Mouse (Mus musculus): Measurements from ENCODE around the gene Dctn3. TPM values are rescaled to one million over a fixed set of nuclear protein-coding genes. Genes with fewer than 3 reads are reported as not detected.
"Not testable (repeated sequence)": the region's sequence is repeated elsewhere in the genome, so short reads cannot be mapped to it uniquely, and the experiment has no call there.

The Dctn3 gene
- total RNA-seq, 2 experiments from 2014 or later: 39.6 to 44.8 TPM

DNA sequence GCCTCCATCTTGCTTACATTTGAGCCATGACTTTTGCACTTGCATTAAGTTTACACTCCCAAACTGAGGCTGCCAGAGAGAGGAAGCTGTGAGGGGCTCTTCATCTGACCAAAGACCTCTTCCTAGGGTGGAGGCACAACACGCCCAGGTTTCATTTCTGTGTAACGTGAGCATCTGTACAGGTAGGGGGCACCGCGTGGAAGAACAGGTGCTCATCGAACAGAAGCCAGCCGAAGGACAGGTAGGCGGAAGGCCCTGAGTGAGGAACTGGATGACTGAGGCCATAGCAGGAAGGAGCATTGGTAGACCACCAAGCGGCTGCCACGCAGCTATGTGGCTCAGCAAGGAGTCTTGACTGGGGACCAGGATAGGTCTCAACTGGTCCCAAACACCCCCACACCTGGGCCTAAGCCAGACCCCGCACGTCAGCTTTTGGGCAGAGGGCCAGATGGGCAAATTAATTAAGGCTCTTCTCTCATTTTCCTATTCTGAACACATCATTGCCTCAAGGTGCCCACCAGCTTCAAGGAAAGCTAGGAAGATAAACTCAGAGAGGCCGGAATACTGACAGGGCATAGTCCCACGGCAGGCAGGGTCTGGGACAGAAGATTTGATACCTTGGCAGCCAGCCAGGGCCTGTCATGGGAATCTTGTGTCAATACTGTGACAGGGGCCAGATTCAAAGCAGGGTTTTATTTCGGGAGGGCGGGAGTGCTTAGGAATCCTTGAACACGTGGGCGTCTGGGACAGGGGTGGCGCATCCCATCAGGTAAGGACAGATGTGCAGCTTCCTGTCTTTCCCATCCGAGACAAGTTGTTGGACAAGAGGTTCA lies 16.8 kb downstream of the Dctn3 start:
- intact Hi-C loops (cut with DNase I; ENCODE audit: low total_unique reads): loop anchor here (5.0 to 10.0 kb wide), 3 partner anchors 49 to 151 kb away; no protein-coding TSS in a partner anchor
- DNase-seq: peak; percentile 14

GRCm38 (mm10) chr4:41704651-41705050 lies 18.3 kb downstream of the Dctn3 start:
- intact Hi-C loops (cut with DNase I; ENCODE audit: low total_unique reads): loop anchor here (5.0 to 10.0 kb wide), 3 partner anchors 47 to 150 kb away; no protein-coding TSS in a partner anchor
- peak; percentile 8 for DNase-seq

DNA sequence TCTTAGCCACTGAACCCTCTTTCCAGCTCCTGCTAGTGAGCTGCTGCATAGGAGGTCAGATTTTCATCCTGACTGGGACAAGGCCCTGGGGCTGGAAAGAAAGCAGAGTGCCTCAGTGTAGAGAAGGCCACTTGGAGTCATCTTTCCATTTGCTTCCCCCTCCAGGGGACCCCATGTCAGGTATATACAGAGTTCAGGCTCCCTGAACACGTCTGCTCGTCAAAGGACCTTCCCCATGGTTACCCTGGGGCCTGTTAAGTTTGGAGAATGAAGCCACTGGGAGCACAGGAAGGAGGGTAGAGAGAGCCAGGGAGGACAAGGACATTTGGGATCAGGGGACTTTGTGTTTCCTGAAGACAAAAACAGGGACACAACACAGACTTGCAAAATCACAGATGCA lies 20.7 kb downstream of the Dctn3 start:
- not testable (repeated sequence) for DNase-seq
- intact Hi-C loops (cut with DNase I; ENCODE audit: low total_unique reads): loop anchor here (10.0 kb wide), 1 partner anchor 147 kb away; no protein-coding TSS in a partner anchor

DNA sequence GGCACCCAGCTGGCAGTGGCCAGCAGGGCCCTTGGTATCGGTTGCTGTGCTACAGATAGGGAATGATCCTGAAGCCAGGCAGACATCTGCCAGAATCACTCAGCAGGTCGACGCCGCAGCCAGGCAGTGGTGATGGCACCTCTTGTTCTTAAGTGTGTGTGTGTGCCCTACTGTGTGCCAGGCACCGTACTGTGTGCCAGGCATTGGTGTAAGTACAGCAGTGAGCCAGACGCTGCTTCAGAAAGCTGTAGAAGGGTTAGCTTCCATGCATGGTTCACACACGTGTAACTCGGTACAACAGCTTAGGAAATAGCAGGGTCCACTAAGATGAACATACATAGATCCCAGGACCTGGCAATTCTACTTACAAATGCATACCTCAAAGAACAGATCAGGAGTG lies 22.7 kb downstream of the Dctn3 start:
- intact Hi-C loops (cut with DNase I; ENCODE audit: low total_unique reads): loop anchor here (10.0 kb wide), 1 partner anchor 145 kb away; no protein-coding TSS in a partner anchor
- DNase-seq: peak; percentile 6

DNA sequence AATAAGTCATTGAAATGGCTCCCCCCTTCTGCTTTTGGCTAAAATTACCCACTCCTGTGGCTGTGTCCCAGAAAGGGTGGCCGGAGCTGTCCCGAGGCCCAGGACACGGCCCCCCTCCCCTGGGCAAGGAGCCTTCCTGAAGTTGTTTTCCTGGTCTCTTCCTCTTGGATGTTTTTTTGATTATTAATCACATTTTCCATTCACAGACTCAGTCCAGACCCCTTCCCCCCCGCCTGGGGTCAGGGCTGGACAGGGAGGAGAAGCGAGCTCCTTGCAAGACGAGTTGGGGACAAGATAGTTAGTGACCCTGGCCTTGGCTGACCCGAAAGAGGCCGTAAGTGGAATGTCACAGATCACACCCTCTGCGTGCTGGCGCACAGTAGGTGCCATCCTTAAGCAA lies 23.2 kb downstream of the Dctn3 start, which contains the start of gene Il11ra1:
Il11ra1 (plus strand) TSS at position 207 of the 400 bp plus-strand sequence.
- DNase-seq: peak; percentile 10
- intact Hi-C loops (cut with DNase I; ENCODE audit: low total_unique reads): loop anchor here (10.0 kb wide), 1 partner anchor 145 kb away; no protein-coding TSS in a partner anchor

- DNase-seq: peak; percentile 76
- intact Hi-C loops (cut with DNase I; ENCODE audit: low total_unique reads): not testable (repeated sequence)
Measured at GRCm38 (mm10) chr4:41698421-41699016, 24.5 kb downstream of the Dctn3 start.

DNA sequence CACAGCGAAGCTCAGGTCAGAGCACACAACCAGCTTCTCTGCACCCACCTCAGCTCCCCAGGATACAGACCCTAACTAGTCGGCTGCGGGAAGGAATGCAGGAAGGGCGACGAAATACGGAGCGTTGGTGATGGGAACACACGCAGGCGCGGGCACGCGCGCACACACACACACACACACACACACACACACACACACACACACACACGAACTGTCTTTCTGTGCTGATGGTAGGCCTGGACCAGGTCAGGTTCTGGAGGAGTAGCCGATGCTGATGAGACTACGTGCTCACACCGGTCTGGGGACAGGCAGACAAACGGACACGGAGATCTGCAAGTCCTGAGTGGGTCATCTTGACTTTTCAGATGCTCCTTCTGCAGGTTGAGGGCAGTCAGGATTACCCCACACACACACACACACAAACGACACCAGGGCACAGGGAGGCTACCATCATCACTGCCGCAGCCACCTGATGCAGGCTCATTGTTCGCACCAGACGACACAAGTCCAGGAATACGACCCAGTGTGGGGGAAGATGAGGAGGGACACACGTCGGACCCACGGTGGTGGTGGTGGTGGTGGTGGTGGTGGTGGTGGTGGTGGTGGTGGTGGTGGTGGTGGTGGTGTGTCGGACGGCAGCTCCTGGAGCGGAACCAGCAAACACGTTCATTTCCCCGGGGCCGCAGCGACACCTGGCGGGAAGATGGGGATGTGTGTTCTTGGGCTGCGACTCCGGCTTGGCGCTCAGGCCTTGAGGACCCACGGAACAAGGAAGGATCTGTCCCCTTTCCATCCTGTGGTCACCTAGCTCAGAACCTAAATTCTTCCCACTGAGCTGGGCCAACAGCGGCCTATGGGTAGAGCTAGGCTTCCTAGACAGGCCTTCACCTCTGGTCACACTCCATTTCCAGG lies 25.8 kb downstream of the Dctn3 start, which contains the start of gene Cntfr:
Cntfr (minus strand) TSS at position 160 of the 912 bp plus-strand sequence.
- intact Hi-C loops (cut with DNase I; ENCODE audit: low total_unique reads): not testable (repeated sequence)
- DNase-seq: peak; percentile 85

GRCm38 (mm10) chr4:41696452-41696851 lies 26.5 kb downstream of the Dctn3 start:
- DNase-seq: peak; percentile 3
- intact Hi-C loops (cut with DNase I; ENCODE audit: low total_unique reads): not testable (repeated sequence)

DNA sequence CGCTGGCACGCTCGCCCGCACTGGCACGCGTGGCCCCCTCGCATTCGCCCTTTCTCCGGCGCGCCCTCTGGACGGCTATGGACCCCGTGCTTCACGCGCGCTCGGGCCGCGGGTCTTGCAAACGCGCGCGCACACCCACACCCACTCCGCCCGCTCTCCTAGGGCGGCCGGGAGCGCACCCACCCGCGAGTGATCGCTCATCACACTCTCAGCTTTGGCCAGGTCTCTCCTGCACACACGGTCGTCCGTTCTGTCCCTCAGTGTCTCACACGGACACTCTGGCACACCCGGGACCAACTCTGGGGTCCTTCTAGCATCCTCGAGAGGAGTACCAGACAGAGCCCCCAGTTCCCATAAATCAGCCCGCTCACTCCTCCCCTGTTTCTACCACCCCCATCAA lies 27.2 kb downstream of the Dctn3 start:
- intact Hi-C loops (cut with DNase I; ENCODE audit: low total_unique reads): not testable (repeated sequence)

DNA sequence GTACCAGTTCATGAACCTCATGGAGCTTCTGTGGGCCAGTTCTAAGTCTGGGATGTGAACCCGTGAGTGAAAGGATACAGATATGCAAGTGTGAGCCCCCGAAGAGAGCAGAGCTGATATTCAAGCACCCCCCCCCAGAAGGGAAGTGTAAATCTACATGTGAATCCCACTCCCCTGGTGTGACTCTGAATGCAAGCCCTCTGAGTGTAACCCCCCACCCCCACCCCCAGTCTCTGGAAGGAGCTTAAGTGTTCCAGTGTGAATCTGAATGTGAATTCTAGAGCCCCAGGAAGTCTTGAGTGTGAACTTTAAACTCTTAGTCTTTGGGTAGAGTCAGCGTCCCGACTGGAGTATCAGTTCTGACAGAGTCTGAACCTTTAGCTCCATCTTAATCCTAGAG lies 29.5 kb downstream of the Dctn3 start:
- intact Hi-C loops (cut with DNase I; ENCODE audit: low total_unique reads); DNase-seq: not testable (repeated sequence)

More for the DNA sequence above, 27.2 kb downstream of the Dctn3 start:
- DNase-seq: peak; percentile 5

GRCm38 (mm10) chr4:41690014-41690413 lies 33.0 kb downstream of the Dctn3 start:
- DNase-seq; intact Hi-C loops (cut with DNase I; ENCODE audit: low total_unique reads): not testable (repeated sequence)

DNA sequence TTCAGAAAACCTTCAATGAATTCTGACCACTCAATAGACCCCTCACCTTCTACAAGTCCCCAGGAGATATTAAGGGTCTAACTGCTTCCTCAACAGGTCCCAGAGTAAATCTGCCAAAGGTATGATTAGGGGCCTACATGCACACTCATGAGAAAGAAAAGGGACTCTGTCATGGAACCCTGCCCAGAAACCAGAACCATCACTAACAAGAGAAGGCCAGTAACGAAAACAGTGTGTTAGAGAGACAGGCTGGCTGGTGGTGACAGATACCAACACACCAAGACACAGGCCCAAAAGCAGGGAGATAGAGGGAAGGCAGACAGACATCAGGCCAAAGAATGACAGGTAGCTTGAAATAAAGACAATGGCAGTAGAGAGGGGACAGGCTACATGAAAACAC lies 34.4 kb downstream of the Dctn3 start:
- intact Hi-C loops (cut with DNase I; ENCODE audit: low total_unique reads); DNase-seq: not testable (repeated sequence)

DNA sequence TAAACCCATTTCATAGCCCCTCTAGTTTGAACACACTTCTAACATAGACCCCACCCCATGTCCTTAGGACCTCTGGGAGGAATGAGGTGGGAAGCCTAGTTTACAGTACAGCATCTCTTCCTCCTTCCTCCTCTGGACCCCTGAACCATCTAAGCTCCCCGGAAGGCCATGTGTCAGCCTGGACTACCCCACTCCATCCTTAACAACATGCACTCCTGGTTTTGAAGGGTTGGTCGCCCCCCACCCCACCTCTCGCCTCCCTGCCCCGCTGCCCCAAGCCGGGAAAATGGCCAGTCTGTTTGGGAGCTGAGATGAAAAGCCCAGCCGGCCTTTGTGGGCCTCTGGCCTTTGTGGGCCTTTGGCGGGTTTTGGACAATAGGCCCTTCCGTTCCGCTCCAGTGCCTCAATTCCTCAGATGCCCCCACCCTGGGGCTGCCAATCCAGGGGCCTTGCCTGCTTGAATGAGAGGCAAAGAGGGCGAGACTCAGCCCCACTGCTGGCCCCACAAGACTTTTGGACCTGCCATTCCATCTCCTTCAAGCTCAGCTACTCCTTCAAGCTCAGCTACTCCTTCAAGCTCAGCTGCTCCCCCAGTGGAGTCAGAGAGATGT lies 37.0 kb downstream of the Dctn3 start:
- DNase-seq; intact Hi-C loops (cut with DNase I; ENCODE audit: low total_unique reads): not testable (repeated sequence)

DNA sequence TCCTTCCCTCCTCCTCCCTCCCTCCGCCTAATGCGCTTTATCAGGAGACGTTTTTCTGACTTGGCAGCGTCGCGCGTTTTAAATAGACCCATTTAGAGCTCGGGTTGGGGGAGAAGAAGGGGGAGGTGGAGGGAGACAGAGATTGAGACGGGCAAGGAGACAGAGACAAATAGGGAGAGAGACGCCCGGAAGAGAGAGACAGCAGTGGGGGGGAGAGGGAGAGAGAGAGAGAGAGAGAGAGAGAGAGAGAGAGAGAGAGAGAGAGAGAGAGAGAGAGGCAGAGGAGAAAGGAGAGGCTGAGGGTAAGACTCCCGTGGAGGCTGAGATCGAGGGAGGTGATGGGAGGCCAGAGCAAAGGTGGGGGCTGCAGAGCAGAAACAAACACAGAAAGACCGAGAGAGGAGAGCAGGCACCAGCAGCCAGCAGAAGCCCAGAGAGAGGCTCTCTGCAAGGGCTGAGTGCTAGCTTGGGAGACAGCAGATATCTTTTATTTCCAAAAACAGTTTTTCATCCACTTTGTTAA lies 38.0 kb downstream of the Dctn3 start:
- peak; percentile 2 for DNase-seq
- intact Hi-C loops (cut with DNase I; ENCODE audit: low total_unique reads): not testable (repeated sequence)

- peak; percentile 3 for DNase-seq
- intact Hi-C loops (cut with DNase I; ENCODE audit: low total_unique reads): not testable (repeated sequence)
Measured at GRCm38 (mm10) chr4:41684131-41684930, 38.6 kb downstream of the Dctn3 start.

DNA sequence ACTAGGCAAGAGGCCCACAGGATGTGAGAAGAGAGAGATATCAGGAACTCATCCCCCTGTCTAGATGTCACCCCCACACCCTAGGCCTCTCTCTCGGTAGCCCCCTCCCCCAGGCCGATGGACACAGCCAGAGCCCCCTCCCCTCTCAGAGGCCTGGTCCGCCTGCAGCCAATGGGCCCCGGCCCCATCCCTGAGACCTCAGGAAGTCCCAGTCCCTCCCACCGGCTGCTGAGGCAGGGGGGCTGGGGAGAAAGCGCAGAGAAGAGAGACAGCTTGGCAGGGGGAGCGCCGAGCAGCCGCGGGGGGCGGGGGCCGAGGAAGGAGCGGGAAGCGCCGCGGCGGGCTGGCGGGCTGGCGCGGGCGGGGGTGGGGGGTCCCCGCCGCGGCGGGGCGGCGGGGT lies 39.7 kb downstream of the Dctn3 start:
- intact Hi-C loops (cut with DNase I; ENCODE audit: low total_unique reads): not testable (repeated sequence)
- peak; percentile 2 for DNase-seq

DNA sequence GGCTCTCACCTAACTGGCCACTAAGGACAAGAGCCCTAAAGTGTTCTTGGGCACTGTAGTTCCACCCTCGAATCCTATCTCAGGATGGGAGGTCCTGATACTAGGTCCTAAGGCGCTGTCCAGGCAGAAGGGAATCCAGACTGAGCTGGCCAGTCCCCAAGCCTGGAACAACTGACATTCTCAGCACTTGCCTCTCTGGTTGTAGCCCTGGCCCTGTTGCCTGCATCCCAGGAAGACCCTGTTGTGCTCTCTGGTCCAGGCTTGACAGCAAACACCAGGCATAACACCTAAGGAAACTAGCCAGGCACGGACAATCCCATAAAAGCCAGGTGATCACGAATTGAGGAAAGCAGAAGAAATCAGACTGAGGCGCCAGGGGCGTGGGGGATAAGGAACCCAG lies 40.2 kb downstream of the Dctn3 start:
- intact Hi-C loops (cut with DNase I; ENCODE audit: low total_unique reads): no loop called here
- peak; percentile 10 for DNase-seq

DNA sequence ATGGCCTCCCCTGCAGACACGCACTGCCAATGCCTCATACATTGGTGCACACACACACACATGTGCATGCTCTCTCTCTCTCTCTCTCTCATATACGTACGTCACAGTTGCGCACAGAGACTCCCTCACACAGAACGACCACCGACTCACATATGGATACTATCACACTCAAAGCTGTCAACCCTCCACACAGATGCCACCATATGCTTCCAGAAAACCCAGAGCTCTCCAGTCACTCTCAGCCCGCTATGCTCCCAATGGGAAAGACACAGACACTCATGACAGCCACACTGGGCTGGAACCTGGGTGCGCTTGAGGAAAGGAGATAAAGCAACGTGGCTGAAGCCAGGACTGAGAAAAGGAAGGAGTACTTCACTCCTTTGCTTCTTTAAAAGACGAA lies 41.0 kb downstream of the Dctn3 start:
- intact Hi-C loops (cut with DNase I; ENCODE audit: low total_unique reads): no loop called here
- peak; percentile 1 for DNase-seq
